Mouse (Mus musculus): ENCODE results near the gene Magi2. TPM values are rescaled to one million over a fixed set of nuclear protein-coding genes. Genes with fewer than 3 reads are reported as not detected.

Gene Magi2
- polyA plus RNA-seq, 1 experiment from 2014 or later = 6.1 TPM

DNA sequence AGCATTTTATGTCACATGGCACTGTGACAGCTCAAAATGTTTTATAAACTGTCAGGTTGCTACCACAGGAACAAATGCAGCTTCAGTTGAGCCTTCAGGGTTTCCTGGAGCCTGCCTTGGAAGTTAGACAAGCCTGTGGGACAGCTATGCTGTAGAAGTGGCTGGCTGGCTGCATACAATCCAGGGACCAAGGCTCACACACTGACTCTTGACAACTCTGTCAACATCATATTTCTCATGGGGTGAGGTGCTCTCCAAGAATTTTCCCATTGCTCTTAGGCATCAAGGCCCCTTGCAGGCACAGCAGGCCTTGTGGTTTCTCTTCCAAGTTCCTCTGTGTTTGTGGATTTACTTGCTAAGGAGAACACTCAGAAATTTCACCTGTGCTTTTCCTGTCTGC lies 1107.7 kb downstream of the Magi2 start:
- Histone ChIP-seq H3K27me3 (ENCODE audit: control insufficient read depth, insufficient read depth, low read length) (no peaks in the 10 kb centered on the region), H3K27ac (ENCODE audit: low read depth, low read length) (no peak overlapping the region), H3K36me3 (ENCODE audit: control insufficient read depth, insufficient read depth, low read length) (no peaks in the 10 kb centered on the region), H3K4me1 (ENCODE audit: control insufficient read depth, insufficient read depth, low read length) (no peaks in the 10 kb centered on the region), H3K4me3 (ENCODE audit: low read depth, low read length) (no peak overlapping the region), H3K9me3 (ENCODE audit: control insufficient read depth, low read length) (no peaks in the 10 kb centered on the region), H3K4me2 (ENCODE audit: low read depth) (no peak overlapping the region), H3K9ac (ENCODE audit: low read length) (no peak overlapping the region)
- ATAC-seq (ENCODE audit: insufficient read depth, low FRiP score, low TSS enrichment) = no peak
- DNase-seq (ENCODE audit: low spot score) = no peak

DNA sequence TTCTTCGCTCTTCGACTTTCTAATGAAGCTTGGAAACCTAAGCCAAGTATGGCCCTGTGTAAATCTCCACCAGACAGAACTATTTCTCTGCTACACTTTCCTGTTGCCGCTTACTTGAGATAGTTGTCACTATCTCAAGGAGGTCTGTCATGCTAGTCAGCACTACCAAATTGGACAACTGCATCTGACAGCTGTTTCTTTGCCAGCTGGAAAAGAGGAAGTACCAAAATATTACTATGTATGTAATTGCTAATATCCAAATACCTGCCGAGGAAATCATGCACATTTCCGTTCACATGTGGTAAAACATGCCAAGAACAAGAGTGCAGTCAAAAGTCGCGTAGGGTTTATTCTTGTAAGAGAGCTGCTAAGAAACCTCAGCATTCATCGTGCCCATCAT lies 1126.1 kb downstream of the Magi2 start:
- ATAC-seq (ENCODE audit: insufficient read depth, low FRiP score, low TSS enrichment) (no peak), DNase-seq (ENCODE audit: low spot score) (no peak)
- H3K36me3 ChIP-seq (ENCODE audit: control insufficient read depth, insufficient read depth, low read length) = no peaks in the 10 kb centered on the region
- H3K27ac ChIP-seq (ENCODE audit: low read depth, low read length) = no peak overlapping the region
- H3K27me3 ChIP-seq (ENCODE audit: control insufficient read depth, insufficient read depth, low read length) = no peaks in the 10 kb centered on the region
- H3K9me3 ChIP-seq (ENCODE audit: control insufficient read depth, low read length) = no peaks in the 10 kb centered on the region
- H3K4me1 ChIP-seq (ENCODE audit: control insufficient read depth, insufficient read depth, low read length) = no peaks in the 10 kb centered on the region
- 94% methylated on average over 8 of the region's 8 CpGs for WGBS
- no peak overlapping the region for H3K4me2 ChIP-seq (ENCODE audit: low read depth)
- H3K9ac ChIP-seq (ENCODE audit: low read length) = no peak overlapping the region
- no peak overlapping the region for H3K4me3 ChIP-seq (ENCODE audit: low read depth, low read length)

DNA sequence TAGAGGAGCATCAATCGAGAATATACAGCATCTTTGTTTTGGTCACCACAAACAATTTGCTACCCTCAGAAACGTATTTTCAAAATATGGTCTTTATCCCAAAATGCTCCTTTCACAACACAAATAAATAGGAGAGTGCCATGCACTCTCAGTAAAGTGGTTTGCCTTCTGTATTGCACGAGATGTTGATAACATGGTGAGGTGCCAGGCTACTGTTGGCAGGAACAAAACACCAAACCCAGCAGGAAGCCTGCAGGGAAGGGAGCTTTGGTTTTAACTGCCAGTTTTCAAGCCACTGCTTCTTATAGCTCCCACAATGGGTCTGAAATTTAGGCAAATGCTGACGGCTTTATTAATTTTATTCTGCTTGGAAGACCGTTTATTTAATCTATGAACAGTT lies 1131.6 kb downstream of the Magi2 start:
- Histone ChIP-seq H3K4me3 (ENCODE audit: low read depth, low read length) (no peak overlapping the region), H3K9ac (ENCODE audit: low read length) (no peak overlapping the region), H3K36me3 (ENCODE audit: control insufficient read depth, insufficient read depth, low read length) (no peaks in the 10 kb centered on the region), H3K27ac (ENCODE audit: low read depth, low read length) (no peak overlapping the region), H3K27me3 (ENCODE audit: control insufficient read depth, insufficient read depth, low read length) (no peaks in the 10 kb centered on the region), H3K9me3 (ENCODE audit: control insufficient read depth, low read length) (no peaks in the 10 kb centered on the region), H3K4me1 (ENCODE audit: control insufficient read depth, insufficient read depth, low read length) (no peaks in the 10 kb centered on the region), H3K4me2 (ENCODE audit: low read depth) (no peak overlapping the region)
- no peak for ATAC-seq (ENCODE audit: insufficient read depth, low FRiP score, low TSS enrichment)
- no peak for DNase-seq (ENCODE audit: low spot score)
- WGBS = 65% methylated on average over 5 of the region's 5 CpGs

DNA sequence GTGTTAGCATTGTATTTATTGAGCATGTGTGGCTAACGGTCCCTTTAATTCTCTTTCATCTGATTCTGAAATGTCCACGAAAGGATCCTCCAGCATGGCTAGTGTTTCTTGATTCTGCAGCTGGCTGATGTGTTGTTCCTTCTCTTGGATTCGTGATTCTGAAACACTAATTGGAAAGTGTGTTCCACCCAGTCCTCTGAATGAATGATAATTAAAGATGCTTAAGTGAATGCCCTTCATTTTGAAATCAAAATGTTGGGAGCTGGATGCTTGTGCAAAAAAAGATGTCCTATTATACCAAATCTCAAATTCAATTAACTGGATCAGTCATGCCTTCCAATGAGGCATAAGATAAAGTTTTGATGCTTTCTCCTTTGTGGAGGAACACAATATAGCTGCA lies 1132.2 kb downstream of the Magi2 start:
- ATAC-seq (ENCODE audit: insufficient read depth, low FRiP score, low TSS enrichment) (no peak), DNase-seq (ENCODE audit: low spot score) (no peak)
- Histone ChIP-seq H3K27me3 (ENCODE audit: control insufficient read depth, insufficient read depth, low read length) (no peaks in the 10 kb centered on the region), H3K36me3 (ENCODE audit: control insufficient read depth, insufficient read depth, low read length) (no peaks in the 10 kb centered on the region), H3K4me3 (ENCODE audit: low read depth, low read length) (no peak overlapping the region), H3K4me1 (ENCODE audit: control insufficient read depth, insufficient read depth, low read length) (no peaks in the 10 kb centered on the region), H3K4me2 (ENCODE audit: low read depth) (no peak overlapping the region), H3K9me3 (ENCODE audit: control insufficient read depth, low read length) (no peaks in the 10 kb centered on the region), H3K27ac (ENCODE audit: low read depth, low read length) (no peak overlapping the region), H3K9ac (ENCODE audit: low read length) (no peak overlapping the region)
- WGBS = 80% methylated on average over 3 of the region's 3 CpGs

DNA sequence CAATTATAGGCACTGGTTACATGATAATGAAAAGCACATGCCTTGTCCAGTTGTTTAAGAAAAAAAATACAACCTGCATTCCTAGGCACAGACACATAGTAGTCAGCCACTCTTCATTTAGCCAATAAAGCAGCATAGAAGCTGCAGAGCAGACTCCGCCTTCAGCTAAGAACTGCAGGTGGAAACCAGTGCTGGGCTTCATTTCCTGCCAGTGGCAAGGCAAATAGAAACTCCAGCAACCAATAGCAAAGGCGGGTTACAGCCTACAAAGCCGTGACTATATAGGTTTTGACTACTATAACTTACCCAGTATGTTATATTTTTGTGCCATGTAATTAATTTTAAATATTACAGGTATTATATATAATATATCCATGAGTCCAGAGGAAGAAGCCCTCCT lies 1135.3 kb downstream of the Magi2 start:
- no peak overlapping the region for H3K4me2 ChIP-seq (ENCODE audit: low read depth)
- H3K36me3 ChIP-seq (ENCODE audit: control insufficient read depth, insufficient read depth, low read length) = no peaks in the 10 kb centered on the region
- no peak for ATAC-seq (ENCODE audit: insufficient read depth, low FRiP score, low TSS enrichment)
- H3K4me3 ChIP-seq (ENCODE audit: low read depth, low read length) = no peak overlapping the region
- no peak overlapping the region for H3K9ac ChIP-seq (ENCODE audit: low read length)
- DNase-seq (ENCODE audit: low spot score) = no peak
- no peaks in the 10 kb centered on the region for H3K4me1 ChIP-seq (ENCODE audit: control insufficient read depth, insufficient read depth, low read length)
- no peaks in the 10 kb centered on the region for H3K9me3 ChIP-seq (ENCODE audit: control insufficient read depth, low read length)
- H3K27me3 ChIP-seq (ENCODE audit: control insufficient read depth, insufficient read depth, low read length) = no peaks in the 10 kb centered on the region
- no peak overlapping the region for H3K27ac ChIP-seq (ENCODE audit: low read depth, low read length)
- 88% methylated on average over 3 of the region's 3 CpGs for WGBS

DNA sequence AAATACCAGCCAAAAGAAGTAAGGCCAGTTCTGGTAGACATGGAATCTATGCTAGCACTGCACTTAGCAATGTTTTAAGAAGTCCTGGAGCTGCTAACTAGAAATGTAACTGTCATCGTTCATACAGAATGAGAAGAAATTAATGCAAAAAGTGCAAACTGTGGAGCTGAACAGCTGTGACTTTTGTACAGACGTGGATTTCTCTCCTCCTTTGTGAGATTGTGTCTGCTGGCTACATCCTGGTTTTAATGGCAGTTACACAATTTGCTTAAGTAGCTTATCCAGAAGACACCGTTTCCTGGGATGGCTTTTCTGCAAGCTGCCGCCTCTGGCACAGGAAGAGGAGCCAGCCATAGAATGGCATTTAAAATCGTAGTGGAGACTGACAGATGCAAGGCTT lies 1136.4 kb downstream of the Magi2 start:
- H3K27ac ChIP-seq (ENCODE audit: low read depth, low read length) = no peak overlapping the region
- H3K4me2 ChIP-seq (ENCODE audit: low read depth) = no peak overlapping the region
- no peaks in the 10 kb centered on the region for H3K36me3 ChIP-seq (ENCODE audit: control insufficient read depth, insufficient read depth, low read length)
- ATAC-seq (ENCODE audit: insufficient read depth, low FRiP score, low TSS enrichment) = no peak
- no peaks in the 10 kb centered on the region for H3K4me1 ChIP-seq (ENCODE audit: control insufficient read depth, insufficient read depth, low read length)
- no peak overlapping the region for H3K9ac ChIP-seq (ENCODE audit: low read length)
- no peak for DNase-seq (ENCODE audit: low spot score)
- no peaks in the 10 kb centered on the region for H3K27me3 ChIP-seq (ENCODE audit: control insufficient read depth, insufficient read depth, low read length)
- 79% methylated on average over 5 of the region's 5 CpGs for WGBS
- no peak overlapping the region for H3K4me3 ChIP-seq (ENCODE audit: low read depth, low read length)
- H3K9me3 ChIP-seq (ENCODE audit: control insufficient read depth, low read length) = no peaks in the 10 kb centered on the region

DNA sequence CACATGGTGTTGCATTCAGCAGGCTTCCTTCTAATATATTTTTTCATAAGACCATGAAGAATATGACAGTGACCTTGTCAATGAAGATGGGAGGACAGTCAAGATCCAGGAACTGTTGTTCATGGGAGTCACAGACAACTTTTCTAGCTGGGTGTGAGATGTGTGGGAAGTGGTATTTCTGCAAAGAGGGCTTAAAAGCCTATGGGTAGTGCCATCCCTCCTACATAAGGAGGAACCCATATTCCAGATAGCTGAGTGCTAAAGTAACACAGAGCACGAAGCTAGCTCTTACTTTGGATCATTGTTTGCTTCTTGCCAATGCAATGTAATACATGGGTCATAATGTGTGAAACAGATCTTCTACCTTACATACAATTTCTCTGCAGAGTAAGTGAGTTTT lies 1146.8 kb downstream of the Magi2 start:
- Histone ChIP-seq H3K36me3 (ENCODE audit: control insufficient read depth, insufficient read depth, low read length) (no peaks in the 10 kb centered on the region), H3K27ac (ENCODE audit: low read depth, low read length) (no peak overlapping the region), H3K27me3 (ENCODE audit: control insufficient read depth, insufficient read depth, low read length) (no peaks in the 10 kb centered on the region), H3K9me3 (ENCODE audit: control insufficient read depth, low read length) (no peaks in the 10 kb centered on the region), H3K4me3 (ENCODE audit: low read depth, low read length) (no peak overlapping the region), H3K9ac (ENCODE audit: low read length) (no peak overlapping the region), H3K4me2 (ENCODE audit: low read depth) (no peak overlapping the region), H3K4me1 (ENCODE audit: control insufficient read depth, insufficient read depth, low read length) (no peaks in the 10 kb centered on the region)
- ATAC-seq (ENCODE audit: insufficient read depth, low FRiP score, low TSS enrichment) (no peak), DNase-seq (ENCODE audit: low spot score) (no peak)
- 85% methylated on average over 1 of the region's 1 CpGs for WGBS

DNA sequence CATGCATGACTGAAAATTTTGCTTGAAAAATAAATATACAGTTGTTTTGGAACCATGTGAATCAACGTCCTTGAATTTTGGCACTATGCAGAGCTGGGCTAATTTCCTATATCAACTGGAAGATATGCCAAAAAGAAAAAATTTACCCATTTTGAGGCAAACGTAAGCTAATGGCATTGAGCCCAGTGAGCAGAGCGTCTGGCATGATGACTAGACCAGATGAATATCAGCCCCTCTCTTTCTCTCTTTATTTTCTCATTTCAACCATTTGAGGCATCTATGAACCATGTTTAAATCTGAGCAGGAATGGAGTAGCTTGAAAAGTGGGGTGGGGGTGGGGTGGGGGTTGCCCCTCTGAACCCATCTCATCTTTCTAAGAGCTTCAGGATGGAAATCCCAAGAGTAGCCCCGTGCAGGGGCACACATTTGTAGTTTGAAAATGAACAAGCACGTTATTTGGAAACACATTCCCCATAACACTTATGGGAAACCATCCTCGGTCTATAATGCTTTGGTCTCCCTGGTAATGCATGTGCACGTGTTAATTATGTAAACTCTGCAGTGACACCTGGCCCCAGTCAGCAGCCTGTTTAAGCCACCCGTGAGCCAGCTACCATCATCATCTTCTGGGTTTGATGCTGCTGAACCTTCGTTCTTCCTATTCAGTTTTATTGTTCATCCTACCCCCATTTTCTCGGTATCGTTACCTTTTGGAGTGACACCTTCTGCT lies 1151.4 kb downstream of the Magi2 start:
- Histone ChIP-seq H3K4me2 (ENCODE audit: low read depth) (no peak overlapping the region), H3K36me3 (ENCODE audit: control insufficient read depth, insufficient read depth, low read length) (no peaks in the 10 kb centered on the region), H3K9ac (ENCODE audit: low read length) (no peak overlapping the region), H3K4me3 (ENCODE audit: low read depth, low read length) (no peak overlapping the region), H3K9me3 (ENCODE audit: control insufficient read depth, low read length) (no peaks in the 10 kb centered on the region), H3K27ac (ENCODE audit: low read depth, low read length) (no peak overlapping the region), H3K27me3 (ENCODE audit: control insufficient read depth, insufficient read depth, low read length) (no peaks in the 10 kb centered on the region), H3K4me1 (ENCODE audit: control insufficient read depth, insufficient read depth, low read length) (no peaks in the 10 kb centered on the region)
- DNase-seq (ENCODE audit: low spot score) (no peak), ATAC-seq (ENCODE audit: insufficient read depth, low FRiP score, low TSS enrichment) (no peak)
- WGBS = 85% methylated on average over 11 of the region's 11 CpGs

DNA sequence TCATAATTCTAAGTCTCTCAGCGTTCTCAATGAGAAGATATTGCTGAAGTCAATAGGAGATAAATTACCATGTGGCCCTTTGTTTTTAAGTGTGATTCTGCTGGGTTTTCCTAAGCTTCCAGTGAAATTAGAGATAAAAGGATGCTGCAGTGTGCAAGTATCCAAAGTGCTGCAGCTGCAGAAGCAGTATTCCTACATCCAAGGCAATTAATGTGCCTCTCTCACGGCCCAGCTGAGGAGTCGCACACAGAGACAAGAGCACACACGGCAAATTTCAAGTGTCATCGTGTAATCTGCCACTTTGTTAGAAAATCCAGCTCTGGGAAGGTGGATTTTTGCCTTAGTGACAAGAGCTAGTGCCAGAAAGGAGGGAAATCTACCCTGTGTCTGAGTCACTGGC lies 1177.7 kb downstream of the Magi2 start:
- H3K4me1 ChIP-seq (ENCODE audit: control insufficient read depth, insufficient read depth, low read length) = no peaks in the 10 kb centered on the region
- no peak overlapping the region for H3K9ac ChIP-seq (ENCODE audit: low read length)
- DNase-seq (ENCODE audit: low spot score) (no peak), ATAC-seq (ENCODE audit: insufficient read depth, low FRiP score, low TSS enrichment) (no peak)
- H3K27ac ChIP-seq (ENCODE audit: low read depth, low read length) = no peak overlapping the region
- H3K9me3 ChIP-seq (ENCODE audit: control insufficient read depth, low read length) = no peaks in the 10 kb centered on the region
- WGBS = 83% methylated on average over 5 of the region's 5 CpGs
- no peak overlapping the region for H3K4me2 ChIP-seq (ENCODE audit: low read depth)
- no peaks in the 10 kb centered on the region for H3K27me3 ChIP-seq (ENCODE audit: control insufficient read depth, insufficient read depth, low read length)
- no peaks in the 10 kb centered on the region for H3K36me3 ChIP-seq (ENCODE audit: control insufficient read depth, insufficient read depth, low read length)
- no peak overlapping the region for H3K4me3 ChIP-seq (ENCODE audit: low read depth, low read length)
